Mouse (Mus musculus) lung, embryonic 16.5 days (tissue): ENCODE results near the gene Timm13. TPM values are rescaled to one million over a fixed set of nuclear protein-coding genes. Genes with fewer than 3 reads are reported as not detected.

Experiments
- ATAC-seq: fragments of 200-750 bp; cut with Nextera tagmentation; 2 replicates; pipeline ENCODE4 v1.8.0; 2017; ENCODE audit warnings: low read depth, mild to moderate bottlenecking, moderate library complexity
- H3K27ac ChIP-seq: fragments of 300-500 bp; sonication (generic); 2 replicates; pipeline ENCODE4 v1.5.1; 2014; ENCODE audit warnings: mild to moderate bottlenecking, control low read depth, low read length
- H3K27me3 ChIP-seq: fragments of 300-500 bp; sonication (generic); 2 replicates; pipeline ENCODE4 v1.6.1; 2014; ENCODE audit warnings: low read depth, low read length, mixed read lengths; ENCODE audit not compliant: control insufficient read depth, insufficient read depth
- H3K36me3 ChIP-seq: fragments of 300-500 bp; sonication (generic); 2 replicates; pipeline ENCODE4 v1.6.1; 2014; ENCODE audit warnings: low read length; ENCODE audit not compliant: control insufficient read depth, insufficient read depth
- H3K4me1 ChIP-seq: fragments of 300-500 bp; sonication (generic); replicated peaks from 2 replicates; pipeline ENCODE4 v1.6.1; 2014; ENCODE audit warnings: low read length, mixed read lengths; ENCODE audit not compliant: control insufficient read depth, insufficient read depth
- H3K4me2 ChIP-seq: fragments of 300-500 bp; sonication (generic); 2 replicates; pipeline ENCODE4 v1.6.1; 2014; ENCODE audit warnings: low read depth, low read length, control low read depth
- H3K4me3 ChIP-seq: fragments of 300-500 bp; sonication (generic); 2 replicates; pipeline ENCODE4 v1.5.1; 2014; ENCODE audit warnings: mild to moderate bottlenecking, low read length, control low read depth
- H3K9ac ChIP-seq: fragments of 300-500 bp; sonication (generic); 2 replicates; pipeline ENCODE4 v1.6.1; 2014; ENCODE audit warnings: low read length, control low read depth
- H3K9me3 ChIP-seq: fragments of 300-500 bp; sonication (generic); 2 replicates; pipeline ENCODE4 v1.6.1; 2016; ENCODE audit warnings: low read length; ENCODE audit not compliant: control insufficient read depth
- WGBS: fragments of 180-500 bp; shearing (Covaris S2); extraction: QIAGEN DNeasy Blood & Tissue Kit; methylation state at CpG from one replicate; pipeline ENCODE4 v1.1.7; 2014; 5-methylcytosine and 5-hydroxymethylcytosine counted together
- polyA plus RNA-seq: library from polyadenylated mRNA; unstranded; fragments of >200 nt; fragmentation: Nextera tagmentation; extraction: Ambion mirVana; gene quantifications from 2 replicates; pipeline ENCODE4 v1.2.1, GENCODE M21; 2015

Timm13 gene
- polyA plus RNA-seq, 1 experiment from 2014 or later: 297 TPM

DNA sequence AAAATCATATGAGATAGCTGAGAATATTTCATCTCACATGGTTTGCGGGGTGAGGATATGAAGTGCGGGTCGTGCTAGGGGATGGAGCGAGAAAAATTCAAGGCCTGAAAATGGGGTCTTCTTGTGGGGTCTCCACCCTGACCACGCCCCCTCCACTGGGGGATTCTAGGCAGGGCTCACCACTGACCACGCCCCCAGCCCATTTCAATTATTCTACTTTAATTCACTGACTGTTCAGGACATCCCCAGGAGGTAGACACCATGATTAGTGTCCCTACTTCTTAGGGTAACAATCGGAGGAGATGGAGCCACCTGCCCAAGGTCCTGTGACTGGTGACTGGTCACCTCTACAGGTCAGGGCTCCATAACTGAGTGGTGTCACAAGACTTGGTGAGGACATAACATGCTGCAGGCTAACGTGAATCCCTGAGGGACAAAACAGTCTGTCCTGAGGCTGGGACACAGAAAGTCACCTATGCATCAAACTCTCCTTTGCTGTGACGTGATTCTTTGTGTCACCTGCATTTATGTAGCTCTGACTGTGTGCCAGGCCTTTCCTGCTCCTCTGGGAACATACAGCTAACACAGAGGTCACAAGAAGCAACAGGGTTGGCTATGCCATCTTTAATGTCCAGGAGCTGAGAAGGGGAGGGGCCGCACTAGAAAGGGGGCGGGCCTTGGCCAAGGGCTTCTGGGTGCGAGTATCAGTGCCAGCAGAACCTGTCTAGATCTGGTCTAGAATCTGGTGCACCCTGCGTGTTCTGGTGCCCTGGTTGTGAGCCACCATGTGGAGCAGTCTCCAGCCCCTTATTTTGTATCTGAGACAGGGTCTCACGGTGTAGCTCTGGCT is 33.6 kb upstream of the Timm13 start:
- Histone ChIP-seq H3K27ac (no peak overlapping the region), H3K9me3 (no peaks in the 10 kb centered on the region), H3K9ac (no peak overlapping the region), H3K36me3 (no peaks in the 10 kb centered on the region), H3K27me3 (no peaks in the 10 kb centered on the region; the same call in 1 of the 2 replicates), H3K4me1 (peaks cover 70% of the 10 kb centered on the region), H3K4me2 (no peak overlapping the region), H3K4me3 (no peak overlapping the region)
- 48% methylated on average over 14 of the region's 14 CpGs for WGBS
- ATAC-seq: no peak

DNA sequence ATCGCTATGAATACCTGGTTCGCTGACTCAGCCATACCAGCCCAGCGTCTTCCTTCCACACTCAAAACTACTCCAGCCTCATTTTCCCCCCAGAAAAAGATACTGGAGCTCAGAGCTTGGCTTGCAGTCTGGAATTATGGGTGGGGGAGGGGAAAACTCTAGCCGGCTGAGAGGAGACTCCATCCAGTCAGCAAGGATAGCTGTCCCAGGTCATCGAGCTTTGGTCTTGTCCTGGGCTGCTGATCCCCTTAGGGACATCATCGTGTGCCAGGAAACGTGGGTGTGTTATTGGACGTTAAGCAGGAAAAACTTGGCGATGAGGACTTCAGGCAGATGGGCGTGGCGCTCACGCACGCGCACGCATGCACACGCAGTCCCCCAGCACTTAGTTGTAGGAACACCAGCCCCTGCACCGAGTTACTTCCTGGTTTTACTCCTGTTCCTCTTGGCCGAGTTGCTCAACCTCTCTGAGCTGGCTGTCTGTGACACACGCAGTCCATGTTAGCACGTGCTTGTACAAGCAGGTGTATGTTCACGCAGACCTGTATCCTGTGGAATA is 32.7 kb upstream of the Timm13 start:
- 3% methylated on average over 21 of the region's 21 CpGs for WGBS
- H3K9ac ChIP-seq: peak overlapping the region; percentile 31; the same call in 1 of the 2 replicates
- H3K9me3 ChIP-seq: no peaks in the 10 kb centered on the region
- H3K27me3 ChIP-seq: no peaks in the 10 kb centered on the region; the same call in 1 of the 2 replicates
- H3K4me1 ChIP-seq: peaks cover 61% of the 10 kb centered on the region
- H3K4me2 ChIP-seq: peak overlapping the region; percentile 85
- H3K4me3 ChIP-seq: peak overlapping the region; percentile 66; the same call in 1 of the 2 replicates
- no peak for ATAC-seq
- peak overlapping the region; percentile 59 for H3K27ac ChIP-seq
- H3K36me3 ChIP-seq: no peaks in the 10 kb centered on the region

- peak overlapping the region; percentile 65 for H3K9ac ChIP-seq
- H3K9me3 ChIP-seq: no peaks in the 10 kb centered on the region
- H3K36me3 ChIP-seq: no peaks in the 10 kb centered on the region
- peaks cover 55% of the 10 kb centered on the region for H3K4me1 ChIP-seq
- H3K4me2 ChIP-seq: peak overlapping the region; percentile 85
- peak overlapping the region; percentile 66 for H3K4me3 ChIP-seq
- peak overlapping the region; percentile 59 for H3K27ac ChIP-seq
- no peaks in the 10 kb centered on the region; the same call in 1 of the 2 replicates for H3K27me3 ChIP-seq
- ATAC-seq: no peak
- 2% methylated on average over 17 of the region's 17 CpGs for WGBS
Observed at GRCm38 (mm10) chr10:80932700-80933420, 32.1 kb upstream of the Timm13 start.

GRCm38 (mm10) chr10:80932206-80932605 is 31.4 kb upstream of the Timm13 start:
- H3K27ac ChIP-seq: no peak overlapping the region

DNA sequence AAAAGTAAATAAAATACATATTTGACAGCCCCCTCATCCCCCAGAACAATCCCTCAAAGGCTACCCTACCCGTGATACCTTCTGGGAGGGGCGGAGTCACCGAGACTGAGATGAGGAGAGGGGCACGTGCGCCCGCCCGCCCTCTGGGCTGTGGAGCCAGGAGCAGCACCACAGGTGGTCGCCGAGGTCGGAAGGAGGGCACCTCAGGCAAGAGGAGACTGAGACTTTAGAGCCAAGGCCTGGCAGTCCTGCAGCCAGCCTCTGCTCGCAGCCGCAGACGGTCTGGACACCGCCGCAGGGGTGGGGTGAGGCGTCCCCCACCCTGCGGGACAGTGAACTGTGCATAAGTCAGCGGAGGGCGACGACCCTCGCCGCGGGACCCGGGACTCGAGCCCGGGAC is 30.9 kb upstream of the Timm13 start:
- no peaks in the 10 kb centered on the region; the same call in 1 of the 2 replicates for H3K27me3 ChIP-seq
- peak overlapping the region; percentile 85 for H3K4me2 ChIP-seq
- H3K4me1 ChIP-seq: peaks cover 43% of the 10 kb centered on the region
- H3K27ac ChIP-seq: peak overlapping the region; percentile 7; the same call in 1 of the 2 replicates
- peak overlapping the region; percentile 76 for H3K9ac ChIP-seq
- H3K36me3 ChIP-seq: no peaks in the 10 kb centered on the region
- WGBS: 5% methylated on average over 26 of the region's 26 CpGs
- H3K4me3 ChIP-seq: peak overlapping the region; percentile 66
- no peak for ATAC-seq
- no peaks in the 10 kb centered on the region for H3K9me3 ChIP-seq

More at GRCm38 (mm10) chr10:80932206-80932605, 31.4 kb upstream of the Timm13 start:
- Histone ChIP-seq H3K27me3 (no peaks in the 10 kb centered on the region; the same call in 1 of the 2 replicates), H3K4me2 (peak overlapping the region; percentile 85), H3K9ac (peak overlapping the region; percentile 65), H3K4me3 (peak overlapping the region; percentile 66), H3K9me3 (no peaks in the 10 kb centered on the region), H3K36me3 (no peaks in the 10 kb centered on the region), H3K4me1 (peaks cover 49% of the 10 kb centered on the region)
- WGBS: 2% methylated on average over 20 of the region's 20 CpGs
- no peak for ATAC-seq

DNA sequence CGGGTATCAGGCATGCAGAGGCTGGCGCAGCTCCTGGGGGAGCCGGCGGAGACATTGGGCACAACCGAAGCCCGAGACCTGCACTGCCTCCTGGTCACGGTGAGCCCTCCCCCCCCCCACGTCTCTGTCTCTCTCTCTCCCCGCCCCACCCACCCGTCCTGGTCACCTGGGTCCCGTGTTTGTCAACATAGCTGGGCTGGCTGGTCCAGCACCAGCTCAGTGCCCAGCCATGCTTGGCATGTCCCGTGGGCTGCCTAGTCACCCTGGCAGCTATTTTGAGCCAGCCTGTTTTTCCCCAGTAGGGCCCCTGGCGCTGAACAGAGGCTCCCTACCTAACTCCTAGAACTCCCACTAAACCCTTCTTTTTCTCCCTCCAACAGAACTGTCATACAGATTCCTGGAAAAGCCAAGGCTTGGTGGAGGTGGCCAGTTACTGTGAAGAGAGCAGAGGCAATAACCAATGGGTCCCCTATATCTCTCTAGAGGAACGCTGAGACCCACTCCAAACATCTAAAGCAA is 30.4 kb upstream of the Timm13 start:
- Histone ChIP-seq H3K4me1 (peaks cover 39% of the 10 kb centered on the region), H3K4me3 (peak overlapping the region; percentile 66), H3K27me3 (no peaks in the 10 kb centered on the region; the same call in 1 of the 2 replicates), H3K27ac (no peak overlapping the region), H3K4me2 (peak overlapping the region; percentile 85), H3K9me3 (no peaks in the 10 kb centered on the region), H3K9ac (peak overlapping the region; percentile 76), H3K36me3 (no peaks in the 10 kb centered on the region)
- 8% methylated on average over 11 of the region's 14 CpGs for WGBS
- no peak for ATAC-seq

DNA sequence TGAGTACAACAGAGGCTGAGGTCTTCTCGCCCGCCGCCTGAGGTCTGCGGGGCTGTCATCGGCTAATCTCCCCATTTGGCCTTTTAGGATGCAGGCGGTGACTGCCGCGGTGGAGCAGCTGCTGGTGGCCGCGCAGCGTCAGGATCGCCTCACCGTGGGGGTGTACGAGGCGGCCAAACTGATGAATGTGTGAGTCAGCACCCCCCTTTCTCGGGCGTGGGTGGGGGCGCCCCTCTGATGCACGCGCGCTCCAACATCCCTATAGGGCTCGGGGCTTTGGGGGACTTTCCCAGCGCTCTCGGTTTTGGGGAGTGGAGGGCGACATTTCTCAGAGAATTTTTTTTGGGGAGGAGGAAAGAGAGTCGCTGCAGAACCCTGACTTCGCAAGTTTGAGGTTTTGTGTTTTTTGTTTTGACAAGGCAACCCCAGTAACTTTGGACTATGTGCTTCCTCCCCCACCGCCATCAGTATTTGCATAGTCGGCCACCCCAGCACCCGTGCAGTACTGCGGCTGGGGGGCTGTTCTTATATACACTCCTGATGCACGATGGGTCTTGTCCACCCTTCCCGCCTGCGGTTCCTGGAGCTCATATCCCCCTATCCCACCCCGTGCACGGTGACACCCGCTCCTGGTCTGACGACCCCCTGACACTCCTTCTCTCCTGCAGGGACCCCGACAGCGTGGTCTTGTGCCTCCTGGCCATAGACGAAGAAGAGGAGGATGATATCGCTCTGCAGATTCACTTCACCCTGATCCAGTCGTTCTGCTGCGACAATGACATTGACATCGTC is 29.8 kb upstream of the Timm13 start:
- Histone ChIP-seq H3K27me3 (no peaks in the 10 kb centered on the region; the same call in 1 of the 2 replicates), H3K9ac (peak overlapping the region; percentile 76), H3K9me3 (no peaks in the 10 kb centered on the region), H3K36me3 (no peaks in the 10 kb centered on the region), H3K4me3 (peak overlapping the region; percentile 66), H3K4me2 (peak overlapping the region; percentile 85), H3K4me1 (peaks cover 33% of the 10 kb centered on the region), H3K27ac (peak overlapping the region; percentile 53)
- WGBS: under 1% methylated on average over 45 of the region's 45 CpGs
- ATAC-seq: no peak
